Mouse (Mus musculus): ENCODE measurements around the gene Pnmt.

The Pnmt gene

DNA sequence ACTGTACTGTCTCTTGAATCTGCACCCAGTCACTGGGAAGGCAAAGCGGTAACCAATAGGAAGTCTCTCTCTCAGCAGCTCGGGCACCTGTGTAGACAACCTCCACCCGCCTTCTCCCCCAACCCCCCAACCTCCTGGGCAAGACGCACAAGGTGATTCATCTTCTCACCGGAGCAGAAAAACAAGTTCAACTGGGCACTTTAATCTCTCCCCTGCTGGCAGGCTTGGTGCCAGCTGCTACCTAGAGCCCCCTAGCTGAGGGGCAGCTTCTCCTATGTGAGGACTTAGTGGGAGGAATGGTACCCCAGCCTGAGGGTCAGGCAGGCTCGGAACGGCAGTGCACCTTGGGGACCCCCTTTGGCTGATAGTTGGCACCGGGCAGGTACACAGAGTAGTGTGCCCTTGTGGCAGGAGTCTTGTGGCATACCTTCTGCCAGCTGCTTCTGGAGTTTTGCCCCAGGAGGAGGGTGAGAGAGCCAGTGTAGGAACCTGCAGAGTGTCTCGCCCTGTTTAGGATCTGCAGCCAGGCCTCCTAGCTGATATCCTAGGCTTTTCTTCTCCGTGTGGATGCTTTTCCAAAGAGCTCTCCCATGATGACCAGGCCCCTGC lies 32.8 kb downstream of the Pnmt start:
- no peak for DNase-seq

DNA sequence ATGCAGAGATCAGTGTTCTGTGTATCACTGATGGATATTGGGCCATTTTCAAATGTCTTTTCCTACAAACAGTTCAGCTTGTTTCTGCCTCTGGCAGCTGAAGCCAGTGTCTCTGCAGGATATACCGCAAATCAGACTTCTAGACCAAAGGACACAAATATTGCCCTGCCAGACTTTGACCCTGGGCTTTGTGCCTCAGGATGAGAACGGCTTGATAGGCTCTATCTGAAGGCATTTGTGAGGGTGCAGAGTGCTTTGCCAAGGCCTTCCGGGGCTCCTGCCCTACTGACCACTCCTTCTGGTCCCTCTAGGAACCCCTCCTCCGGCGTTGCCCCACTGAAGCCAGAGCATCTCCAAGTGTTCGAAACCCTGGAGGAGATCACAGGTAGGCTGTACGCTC lies 40.3 kb downstream of the Pnmt start:
- no peak for DNase-seq

DNA sequence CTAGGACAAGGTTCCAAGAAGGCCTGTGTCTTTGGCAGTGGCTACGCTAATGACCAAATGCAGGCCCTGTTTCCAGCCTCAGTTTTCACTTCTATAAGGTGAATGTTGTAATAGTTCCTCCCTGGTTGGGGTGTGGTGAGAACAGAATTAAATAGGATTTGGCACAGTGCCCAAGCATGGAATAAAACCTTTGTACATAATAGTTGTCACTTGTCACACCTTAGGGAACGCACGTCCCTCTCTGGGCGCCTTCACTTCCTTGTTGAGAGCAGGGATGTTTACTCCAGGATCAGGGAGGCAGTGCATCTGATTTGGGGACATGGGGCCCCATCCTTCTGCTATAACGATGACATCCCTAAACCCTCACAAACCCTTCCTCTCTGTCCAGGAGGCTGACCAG lies 42.2 kb downstream of the Pnmt start:
- DNase-seq = no peak

DNA sequence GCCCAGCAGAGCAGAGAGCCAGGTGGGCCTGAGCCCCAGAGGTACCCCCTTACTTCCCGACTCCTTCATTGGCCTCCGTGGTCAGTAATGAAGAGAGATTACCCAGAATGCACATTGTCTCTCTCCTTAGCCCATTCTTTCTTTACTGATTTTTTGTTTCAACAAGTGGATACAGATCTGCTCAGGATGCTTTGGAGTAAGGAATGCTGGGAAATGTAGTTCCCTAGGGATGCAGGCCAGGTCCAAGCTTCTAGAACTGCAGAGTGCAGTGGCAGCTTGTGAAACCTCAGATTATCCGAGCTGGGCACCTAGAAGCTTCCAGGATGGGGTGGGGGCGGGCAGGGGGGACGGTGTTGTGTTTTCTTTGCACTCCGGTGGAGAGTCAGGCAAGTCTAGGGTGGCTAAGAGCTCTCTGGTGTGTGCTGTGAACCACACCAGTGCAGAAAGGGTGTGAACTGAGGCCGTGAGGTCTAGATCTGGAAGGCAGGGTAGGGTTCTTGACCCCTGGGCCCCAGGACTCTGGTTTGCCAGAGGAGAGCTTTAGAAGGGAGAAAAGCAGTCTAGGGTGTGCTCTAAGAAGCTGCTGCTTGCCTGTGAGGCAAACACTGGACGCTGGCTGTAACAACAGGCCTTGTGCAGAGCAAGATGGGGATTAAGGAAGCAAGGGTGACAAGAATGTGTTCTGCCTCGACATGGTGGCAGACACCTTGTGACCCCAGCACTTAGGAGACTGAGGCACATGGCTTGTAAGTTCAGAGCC lies 45.7 kb downstream of the Pnmt start:
- no peak for DNase-seq

DNA sequence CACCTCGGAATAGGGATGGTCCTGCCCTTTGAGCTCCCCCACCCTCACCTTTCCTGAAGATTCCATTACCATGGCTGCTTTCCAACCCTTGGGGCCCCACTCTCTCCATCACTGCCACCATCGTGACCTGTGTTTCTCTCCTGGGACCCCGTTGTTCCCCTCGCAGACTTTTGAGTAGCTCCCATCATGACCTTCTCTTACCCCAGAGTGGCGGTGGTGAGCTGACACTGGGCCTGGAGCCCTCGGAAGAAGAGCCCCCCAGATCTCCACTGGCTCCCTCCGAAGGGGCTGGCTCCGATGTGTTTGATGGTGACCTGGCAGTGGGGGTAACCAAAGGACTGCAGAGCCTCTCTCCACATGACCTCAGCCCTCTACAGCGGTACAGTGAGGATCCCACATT lies 49.5 kb downstream of the Pnmt start:
- no peak for DNase-seq

DNA sequence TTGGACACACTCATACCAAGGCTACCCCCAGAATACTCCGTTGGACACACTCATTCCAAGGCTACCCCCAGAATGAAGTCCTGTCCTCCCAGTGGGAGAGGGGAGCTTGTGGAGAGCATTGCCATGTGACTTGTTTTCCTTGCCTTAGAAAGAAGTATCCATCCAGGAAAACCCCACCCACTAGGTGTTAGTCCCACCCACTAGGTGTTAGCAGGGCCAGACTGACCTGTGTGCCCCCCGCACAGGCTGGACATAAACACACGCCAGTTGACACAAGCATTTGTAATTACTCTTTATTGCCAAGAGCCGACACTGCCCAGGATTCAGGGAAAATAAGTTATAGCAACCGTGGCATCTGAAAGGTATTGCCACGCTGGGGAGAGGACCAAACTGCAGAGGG lies 51.2 kb downstream of the Pnmt start:
- DNase-seq = no peak
